Mouse (Mus musculus): ENCODE measurements at regions not wholly inside any gene's neighbourhood (a gene's known extent, or its start where the extent isn't known, plus 50 kb on each side); places are given as distances from the start of the nearest gene placed in this dataset.

GRCm38 (mm10) chr17:50442062-50442461 lies 67.1 kb upstream of the Plcl2 start:
- no peaks in the 10 kb centered on the region for H3K27me3 ChIP-seq (replicated peaks)
- H3K9me3 ChIP-seq (replicated peaks) = no peaks in the 10 kb centered on the region
- no peak overlapping the region for H3K4me3 ChIP-seq
- no peak for ATAC-seq (ENCODE audit: insufficient number of reproducible peaks, low FRiP score)
- 80% methylated on average over 5 of the region's 5 CpGs for WGBS
- no peak overlapping the region for H3K4me2 ChIP-seq
- no peaks in the 10 kb centered on the region for H3K36me3 ChIP-seq
- no peak overlapping the region for H3K27ac ChIP-seq (ENCODE audit: poor library complexity, severe bottlenecking)
- no peaks in the 10 kb centered on the region for H3K4me1 ChIP-seq (replicated peaks)
- no peak overlapping the region for H3K9ac ChIP-seq

GRCm38 (mm10) chr17:50442905-50443304 lies 66.3 kb upstream of the Plcl2 start:
- Histone ChIP-seq H3K27me3 (replicated peaks) (no peaks in the 10 kb centered on the region), H3K9me3 (replicated peaks) (no peaks in the 10 kb centered on the region), H3K36me3 (no peaks in the 10 kb centered on the region), H3K4me3 (no peak overlapping the region), H3K4me1 (replicated peaks) (no peaks in the 10 kb centered on the region), H3K27ac (ENCODE audit: poor library complexity, severe bottlenecking) (no peak overlapping the region), H3K9ac (no peak overlapping the region), H3K4me2 (no peak overlapping the region)
- WGBS = 83% methylated on average over 6 of the region's 6 CpGs
- ATAC-seq (ENCODE audit: insufficient number of reproducible peaks, low FRiP score) = no peak

GRCm38 (mm10) chr17:50443376-50444022 lies 65.7 kb upstream of the Plcl2 start:
- Histone ChIP-seq H3K36me3 (no peaks in the 10 kb centered on the region), H3K9ac (no peak overlapping the region), H3K4me2 (no peak overlapping the region), H3K27ac (ENCODE audit: poor library complexity, severe bottlenecking) (no peak overlapping the region), H3K4me3 (no peak overlapping the region), H3K9me3 (replicated peaks) (no peaks in the 10 kb centered on the region), H3K4me1 (replicated peaks) (no peaks in the 10 kb centered on the region), H3K27me3 (replicated peaks) (no peaks in the 10 kb centered on the region)
- 74% methylated on average over 6 of the region's 6 CpGs for WGBS
- no peak for ATAC-seq (ENCODE audit: insufficient number of reproducible peaks, low FRiP score)

- Histone ChIP-seq H3K4me3 (no peak overlapping the region), H3K4me1 (replicated peaks) (no peaks in the 10 kb centered on the region), H3K27ac (ENCODE audit: poor library complexity, severe bottlenecking) (no peak overlapping the region), H3K36me3 (no peaks in the 10 kb centered on the region), H3K4me2 (no peak overlapping the region), H3K9ac (no peak overlapping the region), H3K9me3 (replicated peaks) (no peaks in the 10 kb centered on the region), H3K27me3 (replicated peaks) (no peaks in the 10 kb centered on the region)
- WGBS = 84% methylated on average over 1 of the region's 1 CpGs
- ATAC-seq (ENCODE audit: insufficient number of reproducible peaks, low FRiP score) = no peak
Observed at GRCm38 (mm10) chr17:50444023-50444389, 65.2 kb upstream of the Plcl2 start.

- no peak overlapping the region for H3K9ac ChIP-seq
- 81% methylated on average over 6 of the region's 6 CpGs for WGBS
- H3K4me3 ChIP-seq = no peak overlapping the region
- H3K9me3 ChIP-seq (replicated peaks) = no peaks in the 10 kb centered on the region
- ATAC-seq (ENCODE audit: insufficient number of reproducible peaks, low FRiP score) = no peak
- H3K4me2 ChIP-seq = no peak overlapping the region
- no peaks in the 10 kb centered on the region for H3K36me3 ChIP-seq
- 0 out of 2 replicates have a peak, but pooled peaks cover 4% of the 10 kb centered on the region for H3K27me3 ChIP-seq (replicated peaks)
- H3K4me1 ChIP-seq (replicated peaks) = no peaks in the 10 kb centered on the region
- H3K27ac ChIP-seq (ENCODE audit: poor library complexity, severe bottlenecking) = no peak overlapping the region
Observed at GRCm38 (mm10) chr17:50448693-50449092, 60.5 kb upstream of the Plcl2 start.

- no peaks in the 10 kb centered on the region for H3K9me3 ChIP-seq (replicated peaks)
- no peak for ATAC-seq (ENCODE audit: insufficient number of reproducible peaks, low FRiP score)
- H3K4me3 ChIP-seq = no peak overlapping the region
- no peaks in the 10 kb centered on the region for H3K36me3 ChIP-seq
- H3K4me1 ChIP-seq (replicated peaks) = 0 out of 2 replicates have a peak, but pooled peaks cover 3% of the 10 kb centered on the region
- H3K4me2 ChIP-seq = no peak overlapping the region
- 0 out of 2 replicates have a peak, but pooled peaks cover 4% of the 10 kb centered on the region for H3K27me3 ChIP-seq (replicated peaks)
- 63% methylated on average over 3 of the region's 3 CpGs for WGBS
- H3K9ac ChIP-seq = no peak overlapping the region
- no peak overlapping the region for H3K27ac ChIP-seq (ENCODE audit: poor library complexity, severe bottlenecking)
Observed at GRCm38 (mm10) chr17:50451606-50452005, 57.6 kb upstream of the Plcl2 start.

- Histone ChIP-seq H3K4me2 (no peak overlapping the region), H3K4me1 (replicated peaks) (0 out of 2 replicates have a peak, but pooled peaks cover 3% of the 10 kb centered on the region), H3K9me3 (replicated peaks) (no peaks in the 10 kb centered on the region), H3K27me3 (replicated peaks) (0 out of 2 replicates have a peak, but pooled peaks cover 4% of the 10 kb centered on the region), H3K36me3 (no peaks in the 10 kb centered on the region), H3K4me3 (no peak overlapping the region), H3K27ac (ENCODE audit: poor library complexity, severe bottlenecking) (no peak overlapping the region), H3K9ac (no peak overlapping the region)
- peak; percentile 2; the same call in 1 of the 2 replicates for ATAC-seq (ENCODE audit: insufficient number of reproducible peaks, low FRiP score)
Observed at GRCm38 (mm10) chr17:50453524-50453923, 55.7 kb upstream of the Plcl2 start.

GRCm38 (mm10) chr17:50453956-50454355 lies 55.2 kb upstream of the Plcl2 start:
- H3K9me3 ChIP-seq (replicated peaks) = no peaks in the 10 kb centered on the region
- 37% methylated on average over 5 of the region's 5 CpGs for WGBS

GRCm38 (mm10) chr17:50454917-50455316 lies 54.3 kb upstream of the Plcl2 start:
- H3K27ac ChIP-seq (ENCODE audit: poor library complexity, severe bottlenecking) = no peak overlapping the region
- H3K4me1 ChIP-seq (replicated peaks) = 0 out of 2 replicates have a peak, but pooled peaks cover 3% of the 10 kb centered on the region
- H3K27me3 ChIP-seq (replicated peaks) = 0 out of 2 replicates have a peak, but pooled peaks cover 4% of the 10 kb centered on the region
- H3K4me3 ChIP-seq = no peak overlapping the region
- H3K9me3 ChIP-seq (replicated peaks) = no peaks in the 10 kb centered on the region
- H3K4me2 ChIP-seq = no peak overlapping the region
- no peak overlapping the region for H3K9ac ChIP-seq
- H3K36me3 ChIP-seq = no peaks in the 10 kb centered on the region
- 78% methylated on average over 5 of the region's 5 CpGs for WGBS
- no peak for ATAC-seq (ENCODE audit: insufficient number of reproducible peaks, low FRiP score)

More at GRCm38 (mm10) chr17:50453956-50454355, 55.2 kb upstream of the Plcl2 start:
- Histone ChIP-seq H3K9ac (no peak overlapping the region), H3K27ac (ENCODE audit: poor library complexity, severe bottlenecking) (no peak overlapping the region), H3K4me3 (no peak overlapping the region), H3K4me1 (replicated peaks) (0 out of 2 replicates have a peak, but pooled peaks cover 3% of the 10 kb centered on the region), H3K36me3 (no peaks in the 10 kb centered on the region), H3K27me3 (replicated peaks) (0 out of 2 replicates have a peak, but pooled peaks cover 4% of the 10 kb centered on the region), H3K4me2 (no peak overlapping the region)
- ATAC-seq (ENCODE audit: insufficient number of reproducible peaks, low FRiP score) = peak; percentile 48; the same call in 1 of the 2 replicates

GRCm38 (mm10) chr17:50455719-50456118 lies 53.5 kb upstream of the Plcl2 start:
- Histone ChIP-seq H3K9me3 (replicated peaks) (no peaks in the 10 kb centered on the region), H3K27me3 (replicated peaks) (0 out of 2 replicates have a peak, but pooled peaks cover 4% of the 10 kb centered on the region), H3K27ac (ENCODE audit: poor library complexity, severe bottlenecking) (no peak overlapping the region), H3K4me2 (no peak overlapping the region), H3K4me3 (no peak overlapping the region), H3K9ac (no peak overlapping the region), H3K4me1 (replicated peaks) (0 out of 2 replicates have a peak, but pooled peaks cover 3% of the 10 kb centered on the region), H3K36me3 (no peaks in the 10 kb centered on the region)
- ATAC-seq (ENCODE audit: insufficient number of reproducible peaks, low FRiP score) = no peak
- WGBS = 84% methylated on average over 10 of the region's 10 CpGs

- H3K4me1 ChIP-seq (replicated peaks) = 0 out of 2 replicates have a peak, but pooled peaks cover 3% of the 10 kb centered on the region
- H3K9ac ChIP-seq = no peak overlapping the region
- H3K27ac ChIP-seq (ENCODE audit: poor library complexity, severe bottlenecking) = no peak overlapping the region
- no peak for ATAC-seq (ENCODE audit: insufficient number of reproducible peaks, low FRiP score)
- H3K4me3 ChIP-seq = no peak overlapping the region
- no peaks in the 10 kb centered on the region for H3K9me3 ChIP-seq (replicated peaks)
- WGBS = 78% methylated on average over 6 of the region's 6 CpGs
- H3K36me3 ChIP-seq = no peaks in the 10 kb centered on the region
- 0 out of 2 replicates have a peak, but pooled peaks cover 4% of the 10 kb centered on the region for H3K27me3 ChIP-seq (replicated peaks)
- H3K4me2 ChIP-seq = no peak overlapping the region
Observed at GRCm38 (mm10) chr17:50457053-50457697, 52.0 kb upstream of the Plcl2 start.
